Mouse (Mus musculus) limb, embryonic 11.5 days (tissue): ENCODE data around the gene Smarca5. TPM values are rescaled to one million over a fixed set of nuclear protein-coding genes. Genes with fewer than 3 reads are reported as not detected.
"Not testable (repeated sequence)": the region's sequence is repeated elsewhere in the genome, so short reads cannot be mapped to it uniquely, and the experiment has no call there.

ENCODE experiments used
- ATAC-seq: fragments of 200-750 bp; cut with Nextera tagmentation; 2 replicates; pipeline ENCODE4 v1.8.0; 2017; ENCODE audit warnings: low read depth; ENCODE audit not compliant: insufficient number of reproducible peaks, low FRiP score, low TSS enrichment
- DNase-seq: peaks from one replicate; pipeline ENCODE4 v3.0.0-alpha.2; 2015; ENCODE audit warnings: low spot score
- H3K27ac ChIP-seq: fragments of 300-500 bp; sonication (generic); replicated peaks from 2 replicates; pipeline ENCODE4 v1.5.1; 2014; ENCODE audit warnings: low read depth, mild to moderate bottlenecking, low read length
- H3K27me3 ChIP-seq: fragments of 300-500 bp; sonication (generic); 2 replicates; pipeline ENCODE4 v1.6.1; 2014; ENCODE audit warnings: mild to moderate bottlenecking, low read length, mixed read lengths; ENCODE audit not compliant: control insufficient read depth, insufficient read depth
- H3K36me3 ChIP-seq: fragments of 300-500 bp; sonication (generic); 2 replicates; pipeline ENCODE4 v1.6.1; 2014; ENCODE audit warnings: mild to moderate bottlenecking, low read length, moderate library complexity, mixed read lengths; ENCODE audit not compliant: control insufficient read depth, insufficient read depth
- H3K4me1 ChIP-seq: fragments of 300-500 bp; sonication (generic); 2 replicates; pipeline ENCODE4 v1.6.1; 2014; ENCODE audit warnings: low read length, mixed read lengths; ENCODE audit not compliant: control insufficient read depth, insufficient read depth
- H3K4me2 ChIP-seq: fragments of 300-500 bp; sonication (generic); 2 replicates; pipeline ENCODE4 v1.6.1; 2014; ENCODE audit warnings: low read depth, mild to moderate bottlenecking, moderate library complexity; ENCODE audit not compliant: severe bottlenecking
- H3K4me3 ChIP-seq: fragments of 300-500 bp; sonication (generic); 2 replicates; pipeline ENCODE4 v1.5.1; 2014; ENCODE audit warnings: low read depth, low read length
- H3K9ac ChIP-seq: fragments of 300-500 bp; sonication (generic); 2 replicates; pipeline ENCODE4 v1.6.1; 2014; ENCODE audit warnings: mild to moderate bottlenecking, low read length
- H3K9me3 ChIP-seq: fragments of 300-500 bp; sonication (generic); 2 replicates; pipeline ENCODE4 v1.6.1; 2016; ENCODE audit warnings: low read length; ENCODE audit not compliant: control insufficient read depth
- WGBS: fragments of 180-500 bp; shearing (Covaris S2); extraction: QIAGEN DNeasy Blood & Tissue Kit; methylation state at CpG from one replicate; pipeline ENCODE4 v1.1.7; 2014; 5-methylcytosine and 5-hydroxymethylcytosine counted together
- polyA plus RNA-seq: library from polyadenylated mRNA; unstranded; fragments of >200 nt; fragmentation: Nextera tagmentation; extraction: Ambion mirVana; gene quantifications from 2 replicates; pipeline ENCODE4 v1.2.1, GENCODE M21; 2014

The Smarca5 gene
- 129 and 141 TPM in 2 replicates for polyA plus RNA-seq

DNA sequence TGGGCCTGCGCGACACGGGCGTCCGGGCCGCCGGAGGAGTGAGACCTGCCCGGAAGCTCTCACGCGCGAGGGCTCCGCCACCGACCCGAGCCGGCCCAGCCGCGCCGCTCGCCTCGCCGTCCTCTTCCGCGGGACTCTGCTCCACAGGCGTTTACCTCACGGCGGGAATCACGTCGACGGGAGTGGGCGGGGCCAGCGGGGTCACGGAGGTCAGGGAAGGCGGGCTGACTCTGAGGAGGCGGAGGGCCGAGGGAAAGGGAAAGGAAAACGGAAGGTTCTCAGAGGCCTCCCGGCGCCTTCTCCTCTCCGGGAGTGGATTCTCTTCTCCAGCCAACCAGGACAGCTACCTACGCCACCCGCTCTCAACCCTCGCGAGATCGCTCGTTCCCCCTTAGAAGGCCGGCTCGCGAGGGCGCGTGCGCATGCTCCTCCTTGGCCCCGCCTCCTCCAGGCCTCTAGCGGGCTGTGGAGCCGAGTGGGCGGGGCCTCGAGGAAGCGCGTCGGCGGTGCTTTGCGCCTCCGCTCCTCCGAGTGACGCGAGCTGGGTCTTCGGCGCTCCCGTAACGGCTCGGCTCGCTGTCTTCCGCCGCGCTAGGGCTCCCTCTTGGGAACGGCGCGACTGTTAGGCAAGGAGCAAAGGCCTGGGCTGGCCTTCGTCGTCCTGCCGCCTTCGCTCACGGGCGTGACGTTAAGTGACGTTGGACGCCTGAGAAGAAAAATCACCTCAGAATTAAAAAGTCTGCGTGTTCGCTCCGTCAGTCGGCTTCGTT, at the start of gene Smarca5:
Gene Smarca5, minus strand, starts transcription at position 343 of the 770 bp plus-strand sequence.
- not testable (repeated sequence) for H3K36me3 ChIP-seq, H3K27me3 ChIP-seq, H3K9me3 ChIP-seq, H3K4me1 ChIP-seq
- Histone ChIP-seq H3K4me3 (peak within 1 kb of the TSS; percentile 94), H3K27ac (peak within 1 kb of the TSS; percentile 98), H3K4me2 (peak within 1 kb of the TSS; percentile 93), H3K9ac (peak within 1 kb of the TSS; percentile 93)
- WGBS, result 1% methylated on average over 67 of the region's 91 CpGs
- peak; percentile 88 for DNase-seq
- peak; percentile 94 for ATAC-seq

DNA sequence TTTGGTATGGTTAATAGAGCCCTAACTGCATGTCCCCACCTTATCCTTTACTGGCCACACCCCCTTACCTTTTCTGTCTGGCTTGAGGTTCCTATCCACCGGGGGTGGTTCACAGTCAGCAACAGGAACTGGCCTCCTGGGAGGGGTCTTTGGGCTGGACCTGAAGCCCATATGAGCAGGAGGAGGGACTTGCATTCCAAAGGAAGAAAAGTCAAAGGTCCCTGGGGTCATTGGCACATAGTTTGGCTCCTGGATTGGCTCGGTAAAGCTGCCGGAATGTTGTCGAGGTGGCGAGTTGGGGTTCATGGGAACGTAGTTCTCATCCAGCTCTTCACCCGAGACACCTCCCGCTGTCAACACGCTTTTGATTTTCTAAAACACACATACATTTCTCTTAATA, 45.3 kb upstream of the Smarca5 start:
- no peaks in the 10 kb centered on the region for H3K4me1 ChIP-seq
- no peaks in the 10 kb centered on the region for H3K9me3 ChIP-seq
- H3K27ac ChIP-seq, result no peak overlapping the region
- H3K4me3 ChIP-seq, result no peak overlapping the region
- H3K9ac ChIP-seq, result no peak overlapping the region
- H3K36me3 ChIP-seq, result peaks cover 6% of the 10 kb centered on the region
- H3K27me3 ChIP-seq, result no peaks in the 10 kb centered on the region
- DNase-seq, result no peak
- ATAC-seq, result no peak
- no peak overlapping the region for H3K4me2 ChIP-seq
- WGBS, result 94% methylated on average over 9 of the region's 9 CpGs

DNA sequence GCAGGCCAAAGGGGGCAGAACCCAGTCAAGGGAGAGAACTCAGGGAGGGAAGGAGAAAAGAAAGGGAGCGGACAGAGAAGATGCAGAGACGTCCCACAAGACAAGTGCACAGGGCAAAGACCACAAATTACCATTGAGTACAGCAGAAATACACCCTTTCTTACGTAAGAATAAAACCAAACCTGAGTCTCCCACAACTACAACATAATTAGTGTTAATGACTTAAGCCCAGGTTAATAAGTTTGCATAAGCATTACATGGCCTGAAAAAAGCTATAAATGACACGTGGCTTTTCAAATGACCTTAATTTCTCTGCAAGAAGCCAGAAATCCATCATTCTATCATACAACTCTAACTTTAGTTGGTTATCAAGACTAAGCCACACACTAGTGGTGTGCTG, 44.0 kb upstream of the Smarca5 start:
- DNase-seq (no peak), ATAC-seq (no peak)
- Histone ChIP-seq H3K9me3 (no peaks in the 10 kb centered on the region), H3K27me3 (no peaks in the 10 kb centered on the region), H3K4me3 (no peak overlapping the region), H3K9ac (no peak overlapping the region), H3K4me2 (no peak overlapping the region), H3K27ac (no peak overlapping the region), H3K36me3 (peaks cover 6% of the 10 kb centered on the region), H3K4me1 (no peaks in the 10 kb centered on the region)
- 92% methylated on average over 4 of the region's 4 CpGs for WGBS

DNA sequence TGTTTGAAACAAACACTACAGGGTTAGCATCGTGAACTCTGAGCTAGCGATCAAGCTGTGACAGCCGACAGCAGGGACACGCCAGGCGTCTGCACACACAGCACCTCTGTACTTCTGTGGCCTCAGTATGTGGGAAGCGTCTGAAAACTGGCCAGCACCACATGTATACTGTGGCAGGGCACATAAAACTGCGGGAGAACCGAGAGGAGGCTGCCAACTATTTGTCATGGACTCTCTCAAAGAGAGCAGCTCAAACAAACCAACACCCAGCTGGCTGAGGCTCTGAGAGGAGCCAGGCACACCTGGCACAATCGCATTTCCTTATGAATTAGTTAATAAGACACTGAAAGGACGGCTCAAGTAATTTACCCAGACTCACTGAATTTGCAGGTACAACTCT, 42.0 kb upstream of the Smarca5 start:
- ATAC-seq, result no peak

GRCm38 (mm10) chr8:80780271-80780670, 41.0 kb upstream of the Smarca5 start:
- Histone ChIP-seq H3K9me3 (no peaks in the 10 kb centered on the region), H3K36me3 (peaks cover 10% of the 10 kb centered on the region), H3K4me1 (no peaks in the 10 kb centered on the region), H3K27me3 (no peaks in the 10 kb centered on the region), H3K4me2 (no peak overlapping the region), H3K9ac (no peak overlapping the region), H3K4me3 (no peak overlapping the region), H3K27ac (no peak overlapping the region)
- no peak for DNase-seq
- WGBS, result 94% methylated on average over 4 of the region's 4 CpGs
- ATAC-seq, result no peak

More for the DNA sequence above, 42.0 kb upstream of the Smarca5 start:
- Histone ChIP-seq H3K36me3 (peaks cover 10% of the 10 kb centered on the region), H3K9ac (no peak overlapping the region), H3K4me1 (no peaks in the 10 kb centered on the region), H3K9me3 (no peaks in the 10 kb centered on the region), H3K27me3 (no peaks in the 10 kb centered on the region), H3K27ac (no peak overlapping the region), H3K4me3 (no peak overlapping the region), H3K4me2 (no peak overlapping the region)
- DNase-seq, result no peak
- 74% methylated on average over 10 of the region's 10 CpGs for WGBS

DNA sequence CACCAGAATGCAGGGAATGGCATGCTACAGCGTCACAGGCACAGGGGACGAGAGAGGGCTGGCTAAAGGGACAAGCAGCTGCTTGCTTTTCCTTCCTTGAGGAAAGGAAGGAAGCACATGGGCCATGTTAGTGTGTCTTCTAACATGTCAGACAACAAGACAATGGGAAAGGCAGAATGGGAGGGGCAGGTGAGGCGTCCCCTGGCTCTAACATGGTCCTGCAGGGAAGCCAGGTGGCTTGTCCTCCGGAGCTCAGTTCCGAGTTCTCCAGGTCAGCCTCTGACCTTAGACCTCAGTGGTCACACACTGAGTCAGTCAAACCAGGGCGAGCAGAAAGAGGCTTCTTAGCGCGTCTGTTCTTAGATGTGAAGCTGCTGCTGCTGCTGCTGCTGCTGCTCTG, 37.1 kb upstream of the Smarca5 start:
- Histone ChIP-seq H3K9ac (no peak overlapping the region), H3K9me3 (no peaks in the 10 kb centered on the region), H3K4me3 (no peak overlapping the region), H3K36me3 (peaks cover 4% of the 10 kb centered on the region), H3K4me2 (no peak overlapping the region), H3K27ac (no peak overlapping the region), H3K4me1 (no peaks in the 10 kb centered on the region), H3K27me3 (no peaks in the 10 kb centered on the region)
- WGBS, result 79% methylated on average over 8 of the region's 8 CpGs
- DNase-seq (no peak), ATAC-seq (no peak)

GRCm38 (mm10) chr8:80772732-80773460, 33.6 kb upstream of the Smarca5 start:
- Histone ChIP-seq H3K4me3 (no peak overlapping the region), H3K4me1 (no peaks in the 10 kb centered on the region), H3K27me3 (no peaks in the 10 kb centered on the region), H3K9me3 (no peaks in the 10 kb centered on the region), H3K9ac (no peak overlapping the region), H3K27ac (no peak overlapping the region), H3K36me3 (peaks cover 4% of the 10 kb centered on the region; the same call in 1 of the 2 replicates), H3K4me2 (no peak overlapping the region)
- DNase-seq (no peak), ATAC-seq (no peak)
- WGBS, result 89% methylated on average over 4 of the region's 4 CpGs

GRCm38 (mm10) chr8:80768451-80768850, 29.2 kb upstream of the Smarca5 start:
- no peaks in the 10 kb centered on the region for H3K9me3 ChIP-seq
- no peak overlapping the region for H3K4me2 ChIP-seq
- ATAC-seq, result no peak
- no peaks in the 10 kb centered on the region for H3K4me1 ChIP-seq
- H3K36me3 ChIP-seq, result peaks cover 3% of the 10 kb centered on the region; the same call in 1 of the 2 replicates
- no peak overlapping the region for H3K4me3 ChIP-seq
- H3K27me3 ChIP-seq, result no peaks in the 10 kb centered on the region
- no peak overlapping the region for H3K27ac ChIP-seq
- H3K9ac ChIP-seq, result no peak overlapping the region
- 95% methylated on average over 6 of the region's 6 CpGs for WGBS
- DNase-seq, result no peak
